ENCODE assay signal across 16 mouse cellular contexts in genomic region chr10:67085916-67086315, GRCm38 (mm10). TPM values are rescaled to one million over a fixed set of nuclear protein-coding genes. Genes with fewer than 3 reads are reported as not detected.
DNase-seq lines count a peak whose midpoint lies in the region; ATAC-seq and TF ChIP-seq lines count a peak whose summit lies in the region.
"Had no signal": no experiment of that assay in that cellular context is flagged by ENCODE, and none has a peak within 500 bp of the region (broad histone marks: within the 10 kb centered on the region; RNA-seq: fewer than 3 reads in every experiment).

No protein-coding gene starts in this region.

- peak overlapping the region; percentile 15; the same call in 1 of the 2 replicates for H3K27ac ChIP-seq in hindbrain, postnatal 0 days
- H3K27ac ChIP-seq in hindbrain, embryonic 16.5 days (ENCODE audit: low read depth, low read length): no peak overlapping the region
- H3K27ac ChIP-seq in intestine, embryonic 15.5 days: no peak overlapping the region
- H3K27ac ChIP-seq in intestine, embryonic 16.5 days (ENCODE audit: low read length): no peak overlapping the region
- H3K27ac ChIP-seq: embryonic facial prominence, embryonic 13.5 days; embryonic facial prominence, embryonic 15.5 days; forebrain, embryonic 12.5 days had no signal

- no peak for ATAC-seq in hindbrain, postnatal 0 days
- no peak for ATAC-seq in hindbrain, embryonic 16.5 days
- ATAC-seq in intestine, embryonic 15.5 days: peak; percentile 51
- no peak; the same call in 1 of the 2 replicates for ATAC-seq in intestine, embryonic 16.5 days

- DNase-seq in hindbrain, postnatal 0 days (ENCODE audit: low spot score): no peak
- peak; percentile 56 for DNase-seq in large intestine, adult 2 months (ENCODE audit: low read depth, low spot score)
- DNase-seq in spleen, adult 12 weeks (ENCODE audit: low spot score): no peak
- DNase-seq: adrenal gland, adult 2 months; adrenal gland, postnatal 10 days; adrenal gland, postnatal 25 days; embryo, embryonic 11 days had no signal

- H3K36me3 ChIP-seq in hindbrain, postnatal 0 days (ENCODE audit: insufficient read depth, low read length): no peaks in the 10 kb centered on the region
- H3K36me3 ChIP-seq in hindbrain, embryonic 16.5 days (ENCODE audit: control insufficient read depth, insufficient read depth, low read length): no peaks in the 10 kb centered on the region
- H3K36me3 ChIP-seq in intestine, embryonic 15.5 days: no peaks in the 10 kb centered on the region
- H3K36me3 ChIP-seq in intestine, embryonic 16.5 days (ENCODE audit: control insufficient read depth, insufficient read depth, low read length): no peaks in the 10 kb centered on the region
- H3K36me3 ChIP-seq: embryonic facial prominence, embryonic 13.5 days; forebrain, embryonic 12.5 days had no signal

- H3K27me3 ChIP-seq in hindbrain, postnatal 0 days (ENCODE audit: insufficient read depth, low read length): no peaks in the 10 kb centered on the region
- no peaks in the 10 kb centered on the region for H3K27me3 ChIP-seq in hindbrain, embryonic 16.5 days (replicated peaks; ENCODE audit: control insufficient read depth, insufficient read depth, low read length)
- H3K27me3 ChIP-seq in intestine, embryonic 15.5 days (replicated peaks): no peaks in the 10 kb centered on the region
- H3K27me3 ChIP-seq in intestine, embryonic 16.5 days (replicated peaks; ENCODE audit: control insufficient read depth, insufficient read depth, low read length): no peaks in the 10 kb centered on the region
- H3K27me3 ChIP-seq: embryonic facial prominence, embryonic 13.5 days; embryonic facial prominence, embryonic 15.5 days; forebrain, embryonic 12.5 days had no signal

- no peak overlapping the region for H3K4me2 ChIP-seq in hindbrain, postnatal 0 days (ENCODE audit: low read depth, low read length)
- H3K4me2 ChIP-seq in hindbrain, embryonic 16.5 days (ENCODE audit: low read length): no peak overlapping the region
- H3K4me2 ChIP-seq in intestine, embryonic 15.5 days (replicated peaks): no peak overlapping the region
- H3K4me2 ChIP-seq in intestine, embryonic 16.5 days (ENCODE audit: low read depth, low read length): no peak overlapping the region
- H3K4me2 ChIP-seq: embryonic facial prominence, embryonic 13.5 days; embryonic facial prominence, embryonic 15.5 days; forebrain, embryonic 12.5 days had no signal

- peaks cover 3% of the 10 kb centered on the region; the same call in 1 of the 2 replicates for H3K4me1 ChIP-seq in hindbrain, postnatal 0 days (ENCODE audit: insufficient read depth, low read length)
- no peaks in the 10 kb centered on the region; the same call in 1 of the 2 replicates for H3K4me1 ChIP-seq in hindbrain, embryonic 16.5 days (ENCODE audit: control insufficient read depth, insufficient read depth, low read depth, low read length)
- H3K4me1 ChIP-seq in intestine, embryonic 15.5 days (replicated peaks): peaks cover 18% of the 10 kb centered on the region; the same call in 1 of the 2 replicates
- peaks cover 9% of the 10 kb centered on the region for H3K4me1 ChIP-seq in intestine, embryonic 16.5 days (ENCODE audit: control insufficient read depth, insufficient read depth, low read length)

- TF ChIP-seq CTCF in hindbrain, postnatal 0 days (IDR thresholded peaks at IDR 0.05; ENCODE audit: low read depth): no peak

- no peak overlapping the region for H3K4me3 ChIP-seq in hindbrain, postnatal 0 days (ENCODE audit: low read length)
- H3K4me3 ChIP-seq in hindbrain, embryonic 16.5 days (ENCODE audit: low read length): no peak overlapping the region
- no peak overlapping the region for H3K4me3 ChIP-seq in intestine, embryonic 15.5 days (replicated peaks)
- no peak overlapping the region for H3K4me3 ChIP-seq in intestine, embryonic 16.5 days (ENCODE audit: low read length)
- H3K4me3 ChIP-seq: embryonic facial prominence, embryonic 13.5 days; embryonic facial prominence, embryonic 15.5 days; erythroblast, embryonic 14.5 days; forebrain, embryonic 10.5 days; forebrain, embryonic 12.5 days had no signal

- no peaks in the 10 kb centered on the region for H3K9me3 ChIP-seq in hindbrain, postnatal 0 days (ENCODE audit: low read length)
- H3K9me3 ChIP-seq in hindbrain, embryonic 16.5 days (ENCODE audit: control insufficient read depth, low read length): no peaks in the 10 kb centered on the region
- no peaks in the 10 kb centered on the region for H3K9me3 ChIP-seq in intestine, embryonic 15.5 days
- H3K9me3 ChIP-seq in intestine, embryonic 16.5 days (ENCODE audit: control insufficient read depth, low read length): no peaks in the 10 kb centered on the region
- H3K9me3 ChIP-seq: embryonic facial prominence, embryonic 13.5 days; embryonic facial prominence, embryonic 15.5 days; forebrain, embryonic 10.5 days; forebrain, embryonic 12.5 days had no signal

- H3K9ac ChIP-seq in hindbrain, postnatal 0 days (replicated peaks; ENCODE audit: low read length): no peak overlapping the region
- H3K9ac ChIP-seq in hindbrain, embryonic 16.5 days (ENCODE audit: low read depth, low read length): no peak overlapping the region
- no peak overlapping the region for H3K9ac ChIP-seq in intestine, embryonic 15.5 days
- H3K9ac ChIP-seq in intestine, embryonic 16.5 days (ENCODE audit: low read depth, low read length): no peak overlapping the region
- H3K9ac ChIP-seq: embryonic facial prominence, embryonic 13.5 days; embryonic facial prominence, embryonic 15.5 days; forebrain, embryonic 12.5 days had no signal

- 86% methylated on average over 7 of the region's 7 CpGs for WGBS in hindbrain, postnatal 0 days
- 92% methylated on average over 7 of the region's 7 CpGs for WGBS in hindbrain, embryonic 16.5 days
- WGBS in intestine, embryonic 15.5 days: 64% methylated on average over 7 of the region's 7 CpGs
- WGBS in intestine, embryonic 16.5 days: 63% methylated on average over 7 of the region's 7 CpGs
- WGBS in large intestine, adult 2 months: 37% methylated on average over 7 of the region's 7 CpGs

RNA-seq across cellular contexts. Expression of gene Jmjd1c, which starts 10.0 kb away (rescaled TPM):
- 53.7 and 54.1 TPM in 2 replicates for total RNA-seq in hindbrain, postnatal 0 days (2014; rRNA removed)
- polyA plus RNA-seq in hindbrain, postnatal 0 days (2015; fragmentation: Nextera tagmentation; extraction: Ambion mirVana): 45.4 and 45.6 TPM in 2 replicates
- polyA plus RNA-seq in hindbrain, embryonic 16.5 days (2015; fragmentation: Nextera tagmentation; extraction: Ambion mirVana): 33.4 and 35.5 TPM in 2 replicates
- polyA plus RNA-seq in intestine, embryonic 15.5 days (2015; fragmentation: Nextera tagmentation; extraction: Ambion mirVana): 33.5 and 36.2 TPM in 2 replicates
- polyA plus RNA-seq in intestine, embryonic 16.5 days (2015; fragmentation: Nextera tagmentation; extraction: Ambion mirVana): 21.9 and 22.2 TPM in 2 replicates
- polyA plus RNA-seq in large intestine, adult 2 months (2012; rRNA removed): 5.9 and 13.7 TPM in 2 replicates

RNA-seq across cellular contexts. Expression of gene Reep3, which starts 10.8 kb away (rescaled TPM):
- total RNA-seq in hindbrain, postnatal 0 days (2014; rRNA removed): 33.9 and 35.5 TPM in 2 replicates
- polyA plus RNA-seq in hindbrain, postnatal 0 days (2015; fragmentation: Nextera tagmentation; extraction: Ambion mirVana): 36.2 and 37.5 TPM in 2 replicates
- polyA plus RNA-seq in hindbrain, embryonic 16.5 days (2015; fragmentation: Nextera tagmentation; extraction: Ambion mirVana): 32.7 and 36.2 TPM in 2 replicates
- 38.6 and 41.5 TPM in 2 replicates for polyA plus RNA-seq in intestine, embryonic 15.5 days (2015; fragmentation: Nextera tagmentation; extraction: Ambion mirVana)
- 36.2 and 42.1 TPM in 2 replicates for polyA plus RNA-seq in intestine, embryonic 16.5 days (2015; fragmentation: Nextera tagmentation; extraction: Ambion mirVana)
- 17.1 and 32.7 TPM in 2 replicates for polyA plus RNA-seq in large intestine, adult 2 months (2012; rRNA removed)
- total RNA-seq: MEL had no signal
